Mouse (Mus musculus): ENCODE measurements around the gene Tulp4.

DNA sequence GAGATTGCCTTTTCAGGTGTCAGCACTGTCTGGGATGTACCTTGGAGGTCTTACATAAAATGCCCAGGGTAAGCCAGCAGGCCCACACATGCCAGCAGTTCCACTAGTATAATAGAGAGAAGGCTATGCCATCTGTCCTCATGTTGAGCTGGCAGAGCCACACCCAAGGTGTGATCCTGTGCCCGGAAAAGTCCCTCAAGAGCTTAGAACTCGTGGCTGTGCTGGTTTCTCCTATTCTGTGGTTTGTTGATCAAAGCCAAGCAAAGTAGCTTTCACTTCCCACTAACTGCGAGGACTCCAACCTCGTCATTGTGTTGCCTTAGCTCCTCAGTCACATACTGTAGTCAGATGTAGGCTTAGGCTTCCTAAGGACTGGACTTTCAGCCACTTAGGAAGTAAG is 48.1 kb downstream of the Tulp4 start:
- TF ChIP-seq POLR2A (IDR thresholded peaks at IDR 0.05; ENCODE audit: extremely low read depth, insufficient read depth, low read length) (no peak), CTCF (IDR thresholded peaks at IDR 0.05; ENCODE audit: extremely low read depth, insufficient read depth, low read length) (no peak)
